Mouse (Mus musculus): ENCODE data around the gene Epb41l2. TPM values are rescaled to one million over a fixed set of nuclear protein-coding genes. Genes with fewer than 3 reads are reported as not detected.

Epb41l2 gene
- polyA plus RNA-seq, 1 experiment: 421 TPM

DNA sequence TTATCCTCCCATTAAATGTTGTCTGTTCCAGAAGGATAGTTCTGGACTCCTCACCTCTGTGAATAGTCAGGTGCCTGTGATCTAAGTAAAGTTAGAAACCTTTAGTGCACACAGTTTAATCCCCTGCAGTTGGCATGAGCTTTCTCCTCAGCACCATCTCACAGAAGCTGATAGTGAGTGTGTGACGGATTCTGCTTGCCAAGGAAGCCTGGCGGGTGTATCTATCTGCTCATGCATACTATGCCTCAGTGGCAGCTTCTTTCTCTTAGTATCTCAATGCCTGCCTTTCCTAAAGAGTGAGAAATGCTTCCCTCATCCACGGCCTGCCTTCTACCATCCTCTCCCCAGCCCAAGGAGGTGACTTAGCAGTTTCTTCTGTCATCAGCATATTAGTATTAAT lies 103.1 kb downstream of the Epb41l2 start:
- H3K4me3 ChIP-seq (ENCODE audit: insufficient read depth, low read depth, low read length): no peak overlapping the region
- 0 out of 2 replicates have a peak, but pooled peaks cover 2% of the 10 kb centered on the region for H3K4me1 ChIP-seq (ENCODE audit: control insufficient read depth, insufficient read depth, low read length)
- TF ChIP-seq POLR2A (IDR thresholded peaks at IDR 0.05; ENCODE audit: insufficient read depth, low read depth, low read length) (no peak), CTCF (IDR thresholded peaks at IDR 0.05; ENCODE audit: insufficient read depth, low read depth, low read length) (no peak)
- WGBS: 54% methylated on average over 3 of the region's 3 CpGs
- no peak overlapping the region for H3K27ac ChIP-seq (ENCODE audit: insufficient read depth, low read depth, low read length)

DNA sequence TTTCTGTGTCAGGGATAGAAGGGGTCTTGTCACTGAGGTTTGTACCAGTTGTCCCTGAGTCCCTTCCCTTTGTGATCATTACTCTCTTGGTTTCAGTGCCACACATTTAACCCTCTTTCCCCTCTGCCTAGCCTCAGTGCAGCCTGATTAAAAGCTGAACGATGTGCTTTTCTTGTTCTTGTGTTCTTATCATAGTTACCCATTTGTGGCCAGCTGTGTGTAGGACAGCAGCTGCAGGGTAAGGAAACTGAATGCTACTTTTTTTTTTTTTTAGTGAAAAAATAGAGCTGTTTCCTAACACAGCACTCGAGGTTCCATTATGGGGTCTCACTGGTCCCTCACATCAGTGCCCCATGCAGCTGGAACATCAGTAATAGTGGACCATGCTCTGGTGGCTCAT lies 106.9 kb downstream of the Epb41l2 start:
- H3K4me1 ChIP-seq (ENCODE audit: control insufficient read depth, insufficient read depth, low read length): no peaks in the 10 kb centered on the region
- H3K4me3 ChIP-seq (ENCODE audit: insufficient read depth, low read depth, low read length): no peak overlapping the region
- TF ChIP-seq POLR2A (IDR thresholded peaks at IDR 0.05; ENCODE audit: insufficient read depth, low read depth, low read length) (no peak), CTCF (IDR thresholded peaks at IDR 0.05; ENCODE audit: insufficient read depth, low read depth, low read length) (no peak)
- no peak overlapping the region for H3K27ac ChIP-seq (ENCODE audit: insufficient read depth, low read depth, low read length)
- 40% methylated on average over 2 of the region's 2 CpGs for WGBS

- no peak for TF ChIP-seq CTCF (IDR thresholded peaks at IDR 0.05; ENCODE audit: insufficient read depth, low read depth, low read length)
- no peak for TF ChIP-seq POLR2A (IDR thresholded peaks at IDR 0.05; ENCODE audit: insufficient read depth, low read depth, low read length)
- no peaks in the 10 kb centered on the region for H3K4me1 ChIP-seq (ENCODE audit: control insufficient read depth, insufficient read depth, low read length)
- H3K4me3 ChIP-seq (ENCODE audit: insufficient read depth, low read depth, low read length): no peak overlapping the region
- H3K27ac ChIP-seq (ENCODE audit: insufficient read depth, low read depth, low read length): no peak overlapping the region
- WGBS: 96% methylated on average over 2 of the region's 2 CpGs
These were observed 112.3 kb downstream of the Epb41l2 start for GRCm38 (mm10) chr10:25471944-25472343.

- no peak overlapping the region for H3K4me3 ChIP-seq (ENCODE audit: insufficient read depth, low read depth, low read length)
- 93% methylated on average over 3 of the region's 3 CpGs for WGBS
- no peaks in the 10 kb centered on the region for H3K4me1 ChIP-seq (ENCODE audit: control insufficient read depth, insufficient read depth, low read length)
- no peak overlapping the region for H3K27ac ChIP-seq (ENCODE audit: insufficient read depth, low read depth, low read length)
- TF ChIP-seq CTCF (IDR thresholded peaks at IDR 0.05; ENCODE audit: insufficient read depth, low read depth, low read length) (no peak), POLR2A (IDR thresholded peaks at IDR 0.05; ENCODE audit: insufficient read depth, low read depth, low read length) (no peak)
These were observed 120.1 kb downstream of the Epb41l2 start for GRCm38 (mm10) chr10:25479716-25480115.

DNA sequence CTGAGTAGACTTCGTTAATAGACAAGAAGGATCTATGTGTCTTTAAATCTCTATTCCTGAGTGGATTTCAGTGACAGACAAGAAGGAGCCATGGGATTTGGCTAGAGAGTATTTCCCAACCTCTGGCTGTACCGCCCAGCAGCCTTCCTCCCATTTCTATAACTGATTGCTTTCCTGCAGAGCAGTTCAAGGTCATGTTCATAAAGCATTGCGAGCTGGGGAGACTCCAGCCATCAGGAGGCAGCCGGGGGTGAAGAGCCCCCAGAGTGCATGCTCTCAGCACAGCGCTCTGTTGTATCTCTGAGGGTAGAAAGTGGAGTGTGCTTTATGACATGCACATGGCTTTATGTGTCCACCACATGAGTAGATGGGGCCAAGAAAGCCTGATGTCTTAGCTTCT lies 123.2 kb downstream of the Epb41l2 start:
- Histone ChIP-seq H3K4me3 (ENCODE audit: insufficient read depth, low read depth, low read length) (no peak overlapping the region), H3K27ac (ENCODE audit: insufficient read depth, low read depth, low read length) (no peak overlapping the region), H3K4me1 (ENCODE audit: control insufficient read depth, insufficient read depth, low read length) (no peaks in the 10 kb centered on the region)
- 86% methylated on average over 5 of the region's 5 CpGs for WGBS
- no peak for TF ChIP-seq CTCF (IDR thresholded peaks at IDR 0.05; ENCODE audit: insufficient read depth, low read depth, low read length)
- no peak for TF ChIP-seq POLR2A (IDR thresholded peaks at IDR 0.05; ENCODE audit: insufficient read depth, low read depth, low read length)

DNA sequence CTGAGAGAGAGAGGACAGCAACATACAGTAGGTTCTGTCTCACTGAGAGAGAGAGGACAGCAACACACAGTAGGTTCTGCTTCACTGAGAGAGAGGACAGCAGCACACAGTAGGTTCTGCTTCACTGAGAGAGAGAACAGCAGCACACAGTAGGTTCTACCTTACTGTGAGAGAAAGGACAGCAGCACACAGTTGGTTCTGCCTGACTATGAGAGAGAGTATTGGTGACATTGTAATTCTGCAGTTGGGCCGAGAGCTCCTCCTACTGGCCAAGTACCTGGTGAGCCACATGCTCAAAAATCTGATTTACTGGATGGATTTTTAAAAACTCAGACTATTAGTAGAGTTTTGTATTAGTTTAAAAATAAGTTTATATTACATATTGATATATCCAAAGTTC lies 128.9 kb downstream of the Epb41l2 start:
- Histone ChIP-seq H3K27ac (ENCODE audit: insufficient read depth, low read depth, low read length) (no peak overlapping the region), H3K4me1 (ENCODE audit: control insufficient read depth, insufficient read depth, low read length) (no peaks in the 10 kb centered on the region), H3K4me3 (ENCODE audit: insufficient read depth, low read depth, low read length) (no peak overlapping the region)
- TF ChIP-seq CTCF (IDR thresholded peaks at IDR 0.05; ENCODE audit: insufficient read depth, low read depth, low read length) (no peak), POLR2A (IDR thresholded peaks at IDR 0.05; ENCODE audit: insufficient read depth, low read depth, low read length) (no peak)
- 16% methylated on average over 1 of the region's 1 CpGs for WGBS

- Histone ChIP-seq H3K4me3 (ENCODE audit: insufficient read depth, low read depth, low read length) (no peak overlapping the region), H3K4me1 (ENCODE audit: control insufficient read depth, insufficient read depth, low read length) (no peaks in the 10 kb centered on the region), H3K27ac (ENCODE audit: insufficient read depth, low read depth, low read length) (no peak overlapping the region)
- WGBS: 66% methylated on average over 10 of the region's 10 CpGs
- TF ChIP-seq POLR2A (IDR thresholded peaks at IDR 0.05; ENCODE audit: insufficient read depth, low read depth, low read length) (no peak), CTCF (IDR thresholded peaks at IDR 0.05; ENCODE audit: insufficient read depth, low read depth, low read length) (no peak)
These were observed 139.9 kb downstream of the Epb41l2 start for GRCm38 (mm10) chr10:25499323-25500071.

DNA sequence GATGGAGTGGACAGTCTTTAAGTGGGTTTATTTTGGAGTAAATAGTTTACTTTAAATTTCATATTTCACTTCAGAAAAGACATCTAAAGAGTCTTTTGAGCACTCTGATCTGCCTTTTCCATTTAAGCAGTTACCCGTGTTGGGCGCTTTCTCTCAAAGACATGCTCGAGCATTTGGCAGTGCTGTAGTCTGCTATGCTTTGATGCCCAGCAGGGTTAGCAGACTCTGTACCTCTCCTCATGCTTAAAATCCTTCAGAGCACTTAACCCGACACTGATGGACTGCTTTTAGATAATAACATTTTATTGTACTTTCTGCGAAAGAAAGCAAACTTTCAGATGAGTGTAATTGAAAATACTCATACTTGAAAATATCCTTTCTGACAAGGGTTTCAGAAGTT lies 143.7 kb downstream of the Epb41l2 start:
- H3K4me3 ChIP-seq (ENCODE audit: insufficient read depth, low read depth, low read length): no peak overlapping the region
- no peaks in the 10 kb centered on the region for H3K4me1 ChIP-seq (ENCODE audit: control insufficient read depth, insufficient read depth, low read length)
- no peak overlapping the region for H3K27ac ChIP-seq (ENCODE audit: insufficient read depth, low read depth, low read length)
- TF ChIP-seq CTCF (IDR thresholded peaks at IDR 0.05; ENCODE audit: insufficient read depth, low read depth, low read length) (no peak), POLR2A (IDR thresholded peaks at IDR 0.05; ENCODE audit: insufficient read depth, low read depth, low read length) (no peak)
- 92% methylated on average over 5 of the region's 5 CpGs for WGBS

GRCm38 (mm10) chr10:25513821-25514220 lies 154.2 kb downstream of the Epb41l2 start:
- 85% methylated on average over 1 of the region's 1 CpGs for WGBS
- H3K4me1 ChIP-seq (ENCODE audit: control insufficient read depth, insufficient read depth, low read length): no peaks in the 10 kb centered on the region
- TF ChIP-seq POLR2A (IDR thresholded peaks at IDR 0.05; ENCODE audit: insufficient read depth, low read depth, low read length): no peak
- TF ChIP-seq CTCF (IDR thresholded peaks at IDR 0.05; ENCODE audit: insufficient read depth, low read depth, low read length): no peak
- H3K27ac ChIP-seq (ENCODE audit: insufficient read depth, low read depth, low read length): no peak overlapping the region
- H3K4me3 ChIP-seq (ENCODE audit: insufficient read depth, low read depth, low read length): no peak overlapping the region

Data from olfactory bulb, adult 2 months (tissue).